Mouse (Mus musculus) liver, embryonic 15.5 days (tissue): ENCODE data around the gene Nmnat1. TPM values are rescaled to one million over a fixed set of nuclear protein-coding genes. Genes with fewer than 3 reads are reported as not detected.
"Not testable (repeated sequence)": the region's sequence is repeated elsewhere in the genome, so short reads cannot be mapped to it uniquely, and the experiment has no call there.

Source experiments
- ATAC-seq: fragments of 200-750 bp; cut with Nextera tagmentation; 2 replicates; pipeline ENCODE4 v1.8.0; 2017; ENCODE audit warnings: moderate number of reproducible peaks, mild to moderate bottlenecking, moderate library complexity; ENCODE audit not compliant: insufficient read depth
- H3K27ac ChIP-seq: fragments of 300-500 bp; sonication (generic); replicated peaks from 2 replicates; pipeline ENCODE4 v1.5.1; 2015; ENCODE audit warnings: mild to moderate bottlenecking, inconsistent platforms
- H3K27me3 ChIP-seq: fragments of 300-500 bp; sonication (generic); 2 replicates; pipeline ENCODE4 v1.6.1; 2015; ENCODE audit warnings: mild to moderate bottlenecking, inconsistent platforms
- H3K36me3 ChIP-seq: fragments of 300-500 bp; sonication (generic); replicated peaks from 2 replicates; pipeline ENCODE4 v1.6.1; 2015; ENCODE audit warnings: moderate library complexity, mild to moderate bottlenecking, inconsistent platforms
- H3K4me1 ChIP-seq: fragments of 300-500 bp; sonication (generic); replicated peaks from 2 replicates; pipeline ENCODE4 v1.6.1; 2015; ENCODE audit warnings: inconsistent platforms
- H3K4me2 ChIP-seq: fragments of 300-500 bp; sonication (generic); 2 replicates; pipeline ENCODE4 v1.6.1; 2015; ENCODE audit warnings: moderate library complexity, mild to moderate bottlenecking, inconsistent platforms
- H3K4me3 ChIP-seq: fragments of 300-500 bp; sonication (generic); replicated peaks from 2 replicates; pipeline ENCODE4 v1.5.1; 2015; ENCODE audit warnings: mild to moderate bottlenecking, inconsistent platforms
- H3K9ac ChIP-seq: fragments of 300-500 bp; sonication (generic); 2 replicates; pipeline ENCODE4 v1.6.1; 2015; ENCODE audit warnings: moderate library complexity, mild to moderate bottlenecking, inconsistent platforms
- H3K9me3 ChIP-seq: fragments of 300-500 bp; sonication (generic); replicated peaks from 2 replicates; pipeline ENCODE4 v1.6.1; 2016; ENCODE audit warnings: inconsistent platforms
- WGBS: fragments of 180-500 bp; shearing (Covaris S2); methylation state at CpG from one replicate; pipeline ENCODE4 v1.1.7; 2015; ENCODE audit warnings: mixed read lengths; ENCODE audit not compliant: insufficient replicate concordance; 5-methylcytosine and 5-hydroxymethylcytosine counted together
- polyA plus RNA-seq: library from polyadenylated mRNA; unstranded; fragments of >200 nt; fragmentation: Nextera tagmentation; extraction: Ambion mirVana; gene quantifications from 2 replicates; pipeline ENCODE4 v1.2.1, GENCODE M21; 2015

The Nmnat1 gene
- polyA plus RNA-seq, 1 experiment from 2014 or later: 5.1 TPM

DNA sequence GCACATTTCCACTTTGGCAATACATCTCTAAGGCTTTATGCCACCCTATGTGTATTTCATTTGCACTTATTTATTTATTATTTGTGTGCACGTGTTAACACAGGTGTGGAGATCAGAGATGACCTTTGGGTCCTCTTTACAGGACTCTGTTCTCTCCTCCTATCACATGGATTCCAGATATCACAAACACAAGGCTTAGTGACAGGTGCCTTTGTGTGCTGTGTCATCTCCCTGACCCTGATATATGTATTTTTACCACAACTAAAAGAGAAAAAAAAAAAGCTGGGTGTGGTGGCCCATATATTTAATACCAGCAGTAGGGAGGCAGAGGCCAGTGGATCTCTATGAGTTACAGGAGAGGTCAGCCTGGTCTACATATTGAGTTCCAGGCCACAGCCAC, 40.5 kb downstream of the Nmnat1 start:
- Histone ChIP-seq H3K9me3 (no peaks in the 10 kb centered on the region), H3K4me2 (no peak overlapping the region; the same call in 1 of the 2 replicates), H3K27ac (no peak overlapping the region), H3K4me3 (no peak overlapping the region), H3K4me1 (peaks cover 24% of the 10 kb centered on the region), H3K9ac (no peak overlapping the region), H3K27me3 (no peaks in the 10 kb centered on the region), H3K36me3 (no peaks in the 10 kb centered on the region)
- ATAC-seq: no peak
- 34% methylated on average over 1 of the region's 1 CpGs for WGBS

- Histone ChIP-seq H3K4me2 (no peak overlapping the region), H3K4me1 (peaks cover 28% of the 10 kb centered on the region), H3K9me3 (no peaks in the 10 kb centered on the region), H3K4me3 (no peak overlapping the region), H3K36me3 (no peaks in the 10 kb centered on the region), H3K9ac (no peak overlapping the region), H3K27ac (no peak overlapping the region), H3K27me3 (no peaks in the 10 kb centered on the region)
- ATAC-seq: no peak
- 54% methylated on average over 3 of the region's 3 CpGs for WGBS
Observed at GRCm38 (mm10) chr4:149442436-149442835, 42.6 kb downstream of the Nmnat1 start.

DNA sequence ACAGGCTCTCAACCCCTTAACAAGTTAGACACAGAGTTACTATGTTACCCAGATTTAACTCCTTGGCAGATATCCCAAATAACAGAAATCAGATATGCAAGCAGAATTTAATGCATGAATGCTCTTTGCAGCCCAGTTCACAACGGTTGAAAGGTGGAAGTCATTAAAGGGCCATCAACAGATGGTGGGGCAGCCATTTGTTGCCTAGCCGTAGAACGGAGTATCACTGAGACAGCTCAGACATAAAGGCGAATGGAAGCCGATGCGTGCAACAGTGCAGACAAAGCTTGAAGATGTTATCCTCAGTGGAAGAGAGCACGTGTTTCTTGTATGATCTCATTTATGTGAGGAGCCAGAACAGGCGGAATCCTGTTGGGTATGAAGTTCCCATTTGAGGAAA, 44.4 kb downstream of the Nmnat1 start:
- 60% methylated on average over 8 of the region's 8 CpGs for WGBS
- no peaks in the 10 kb centered on the region for H3K36me3 ChIP-seq
- H3K4me1 ChIP-seq: peaks cover 19% of the 10 kb centered on the region
- no peak for ATAC-seq
- no peak overlapping the region for H3K4me2 ChIP-seq
- H3K9ac ChIP-seq: no peak overlapping the region
- no peak overlapping the region for H3K4me3 ChIP-seq
- no peaks in the 10 kb centered on the region for H3K9me3 ChIP-seq
- no peak overlapping the region for H3K27ac ChIP-seq
- no peaks in the 10 kb centered on the region for H3K27me3 ChIP-seq

GRCm38 (mm10) chr4:149431887-149432286, 53.1 kb downstream of the Nmnat1 start:
- 64% methylated on average over 1 of the region's 1 CpGs for WGBS
- H3K27me3 ChIP-seq, ATAC-seq, H3K4me1 ChIP-seq, H3K9ac ChIP-seq, H3K36me3 ChIP-seq, H3K9me3 ChIP-seq, H3K27ac ChIP-seq, H3K4me2 ChIP-seq, H3K4me3 ChIP-seq: not testable (repeated sequence)

DNA sequence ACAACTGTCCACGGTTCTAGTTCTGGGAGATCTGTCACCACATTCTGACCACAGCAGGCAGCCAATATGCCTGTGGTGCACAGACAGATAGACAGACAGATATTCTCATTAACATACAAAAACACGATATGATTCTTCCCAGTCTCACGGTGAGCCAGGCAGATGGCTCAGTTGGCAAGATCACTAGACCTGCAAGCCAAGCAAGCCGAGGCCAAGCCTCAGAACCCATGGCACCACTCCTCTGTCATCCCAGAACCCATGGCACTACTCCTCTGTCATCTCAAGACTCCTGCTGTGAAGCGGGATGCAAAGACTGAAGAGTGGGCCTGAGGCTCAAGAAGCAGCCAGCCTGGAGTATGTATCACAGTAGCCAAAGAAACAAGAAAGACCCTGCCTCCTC, 55.4 kb downstream of the Nmnat1 start:
- no peak overlapping the region for H3K27ac ChIP-seq
- H3K9ac ChIP-seq: no peak overlapping the region
- H3K4me3 ChIP-seq: no peak overlapping the region
- no peaks in the 10 kb centered on the region for H3K27me3 ChIP-seq
- H3K4me1 ChIP-seq: peaks cover 14% of the 10 kb centered on the region
- no peak overlapping the region for H3K4me2 ChIP-seq
- no peaks in the 10 kb centered on the region for H3K36me3 ChIP-seq
- WGBS: 50% methylated on average over 5 of the region's 5 CpGs
- no peaks in the 10 kb centered on the region for H3K9me3 ChIP-seq
- no peak for ATAC-seq

DNA sequence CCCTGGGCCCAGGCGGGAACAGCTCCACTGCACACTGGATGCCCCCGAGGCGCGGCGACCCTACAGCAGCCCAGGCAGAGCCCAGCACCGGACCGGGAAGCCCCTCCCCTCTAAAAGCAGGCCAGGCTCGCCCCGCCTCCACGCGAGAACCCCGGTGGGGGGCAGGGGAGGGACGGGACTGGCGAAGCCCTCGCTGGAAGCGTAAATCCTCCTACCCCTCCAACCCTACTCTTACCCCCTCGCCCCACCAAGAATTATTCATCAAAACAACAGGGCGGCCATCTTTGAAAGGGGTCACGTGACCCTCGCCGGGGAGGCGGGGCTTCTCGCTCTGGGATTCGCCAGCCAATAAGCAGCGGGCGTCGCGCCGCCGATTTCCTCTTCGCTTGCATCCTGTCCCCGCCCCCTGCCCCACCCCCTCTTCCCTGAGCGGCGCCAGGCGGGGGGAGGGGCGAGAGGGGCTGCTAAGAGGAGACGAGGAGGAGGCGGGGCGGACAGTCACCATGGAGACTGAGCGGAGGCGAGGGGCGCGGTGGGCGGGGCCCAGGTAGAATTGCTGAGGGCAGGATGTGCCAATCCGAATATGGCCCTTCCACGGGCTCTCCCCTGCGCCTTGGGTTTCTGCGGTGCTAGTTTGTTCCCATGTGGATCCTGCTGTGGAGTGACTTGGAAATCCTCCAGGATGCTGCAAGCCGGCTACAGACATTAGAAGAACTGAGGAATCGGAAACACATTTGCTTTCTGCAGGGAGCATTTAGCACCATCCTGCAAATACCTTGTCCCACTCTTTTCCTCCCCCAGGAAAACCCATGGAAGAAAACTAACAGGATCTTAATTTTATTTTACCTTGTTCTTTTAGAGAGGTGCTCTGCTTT, 58.4 kb downstream of the Nmnat1 start, which contains the start of gene Ube4b:
Gene Ube4b (minus strand): TSS at position 425 of the 875 bp plus-strand sequence.
- WGBS: under 1% methylated on average over 49 of the region's 50 CpGs
- H3K4me3 ChIP-seq: peak within 1 kb of the TSS; percentile 89
- peak within 1 kb of the TSS; percentile 93 for H3K27ac ChIP-seq
- H3K4me2 ChIP-seq: peak within 1 kb of the TSS; percentile 86
- ATAC-seq: peak; percentile 84
- peak within 1 kb of the TSS; percentile 90 for H3K9ac ChIP-seq
- peaks cover 19% of the 10 kb centered on the region for H3K4me1 ChIP-seq
- H3K36me3 ChIP-seq: 0 out of 2 replicates have a peak, but pooled peaks cover under 1% of the 10 kb centered on the region
- no peaks in the 10 kb centered on the region for H3K27me3 ChIP-seq
- no peaks in the 10 kb centered on the region for H3K9me3 ChIP-seq

- Histone ChIP-seq H3K27ac (peak overlapping the region; percentile 93), H3K9me3 (no peaks in the 10 kb centered on the region), H3K4me2 (peak overlapping the region; percentile 86), H3K4me3 (peak overlapping the region; percentile 89), H3K9ac (peak overlapping the region; percentile 90), H3K4me1 (peaks cover 19% of the 10 kb centered on the region), H3K27me3 (no peaks in the 10 kb centered on the region), H3K36me3 (0 out of 2 replicates have a peak, but pooled peaks cover 2% of the 10 kb centered on the region)
- under 1% methylated on average over 35 of the region's 35 CpGs for WGBS
- ATAC-seq: peak; percentile 67
Observed at GRCm38 (mm10) chr4:149425801-149426292, 59.2 kb downstream of the Nmnat1 start.

DNA sequence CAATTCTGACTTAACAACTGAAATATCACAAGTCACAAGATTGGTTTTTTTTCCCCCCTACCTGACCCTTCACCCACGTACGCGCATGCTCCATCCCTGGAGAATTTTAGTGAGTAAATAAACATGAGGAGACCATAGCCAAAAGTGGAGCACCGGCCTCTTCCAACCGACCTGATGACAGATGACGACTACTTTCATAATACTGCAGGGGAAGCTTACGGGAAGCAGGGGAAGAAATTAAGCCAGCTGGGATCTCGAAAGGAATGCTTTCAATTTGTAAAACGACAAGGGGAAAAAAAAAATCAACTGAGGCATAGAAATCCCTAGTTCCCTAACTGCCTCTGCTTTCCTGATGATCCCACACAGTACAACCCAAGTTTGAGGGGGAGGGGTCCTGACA, 60.2 kb downstream of the Nmnat1 start:
- Histone ChIP-seq H3K27ac (no peak overlapping the region), H3K4me2 (peak overlapping the region; percentile 86), H3K36me3 (0 out of 2 replicates have a peak, but pooled peaks cover 2% of the 10 kb centered on the region), H3K27me3 (no peaks in the 10 kb centered on the region), H3K9ac (peak overlapping the region; percentile 26; the same call in 1 of the 2 replicates), H3K4me3 (peak overlapping the region; percentile 89), H3K4me1 (peaks cover 19% of the 10 kb centered on the region), H3K9me3 (no peaks in the 10 kb centered on the region)
- no peak for ATAC-seq
- 8% methylated on average over 9 of the region's 9 CpGs for WGBS

- H3K4me1 ChIP-seq: peaks cover 31% of the 10 kb centered on the region
- H3K27ac ChIP-seq: no peak overlapping the region
- WGBS: 73% methylated on average over 5 of the region's 5 CpGs
- no peak overlapping the region for H3K4me2 ChIP-seq
- H3K9me3 ChIP-seq: no peaks in the 10 kb centered on the region
- ATAC-seq: no peak
- no peak overlapping the region for H3K9ac ChIP-seq
- H3K36me3 ChIP-seq: peaks cover 4% of the 10 kb centered on the region; the same call in 1 of the 2 replicates
- H3K27me3 ChIP-seq: no peaks in the 10 kb centered on the region
- H3K4me3 ChIP-seq: no peak overlapping the region
Observed at GRCm38 (mm10) chr4:149417854-149418365, 67.1 kb downstream of the Nmnat1 start.
